ENCODE assay signal across 9 mouse cellular contexts in the genomic region with DNA sequence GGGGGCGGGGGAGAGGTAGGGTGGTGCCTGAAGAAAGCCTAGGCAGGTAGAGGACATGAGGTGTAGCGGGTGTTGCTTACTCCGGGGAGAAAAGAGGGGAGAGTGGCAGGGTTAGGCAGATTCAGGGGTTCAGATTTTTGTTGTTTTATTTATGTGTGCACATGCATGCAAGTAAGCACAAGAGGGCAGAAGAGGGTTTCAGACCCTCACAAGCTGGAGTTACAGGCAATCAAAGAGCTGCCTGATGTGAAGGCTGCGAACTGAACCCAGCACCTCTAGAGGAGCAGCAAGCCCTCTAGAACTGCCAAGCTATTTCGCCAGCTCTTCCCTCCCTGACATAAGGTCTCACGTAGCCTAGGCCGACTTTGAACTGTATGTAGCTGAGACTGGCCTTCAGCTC. TPM values are rescaled to one million over a fixed set of nuclear protein-coding genes. Genes with fewer than 3 reads are reported as not detected.
A peak's percentile ranks its signal among the peaks of the same experiment; 100 is the strongest.
DNase-seq lines count a peak whose midpoint lies in the region; ATAC-seq and TF ChIP-seq lines count a peak whose summit lies in the region.
"Had no signal": no experiment of that assay in that cellular context is flagged by ENCODE, and none has a peak within 500 bp of the region (broad histone marks: within the 10 kb centered on the region; RNA-seq: fewer than 3 reads in every experiment).

No protein-coding gene starts in this region.

- DNase-seq in heart, adult 18-20 months: no peak
- peak; percentile 20 for DNase-seq in thymus, postnatal 14 days
- DNase-seq in thymus, adult 18-20 months: no peak
- no peak for DNase-seq in right cerebral cortex, postnatal 36 days (ENCODE audit: low spot score in 2 of 2)
- no peak for DNase-seq in ovary, postnatal 10 days (ENCODE audit: low spot score)
- DNase-seq in forebrain, embryonic 11.5 days (ENCODE audit: low spot score): no peak

- peaks cover 9% of the 10 kb centered on the region; the same call in 1 of the 2 replicates for H3K4me1 ChIP-seq in heart, embryonic 11.5 days (ENCODE audit: control insufficient read depth, insufficient read depth, low read length)
- no peaks in the 10 kb centered on the region for H3K4me1 ChIP-seq in intestine, postnatal 0 days (replicated peaks; ENCODE audit: control insufficient read depth, insufficient read depth, low read length)
- peaks cover 6% of the 10 kb centered on the region for H3K4me1 ChIP-seq in forebrain, embryonic 11.5 days (replicated peaks; ENCODE audit: control insufficient read depth, insufficient read depth, low read length)

- TF ChIP-seq CTCF in intestine, postnatal 0 days (IDR thresholded peaks at IDR 0.05; ENCODE audit: low read depth): peak; percentile 53

- WGBS in heart, embryonic 11.5 days (ENCODE audit: insufficient replicate concordance): 52% methylated on average over 7 of the region's 7 CpGs
- 66% methylated on average over 7 of the region's 7 CpGs for WGBS in intestine, postnatal 0 days
- 37% methylated on average over 7 of the region's 7 CpGs for WGBS in forebrain, embryonic 11.5 days

- H3K9me3 ChIP-seq in heart, embryonic 11.5 days (replicated peaks; ENCODE audit: control insufficient read depth, low read length): no peaks in the 10 kb centered on the region
- H3K9me3 ChIP-seq in intestine, postnatal 0 days (ENCODE audit: control insufficient read depth): no peaks in the 10 kb centered on the region
- no peaks in the 10 kb centered on the region for H3K9me3 ChIP-seq in forebrain, embryonic 11.5 days (ENCODE audit: control insufficient read depth, low read length)

- H3K27ac ChIP-seq in heart, embryonic 11.5 days (ENCODE audit: low read depth, low read length): no peak overlapping the region
- no peak overlapping the region for H3K27ac ChIP-seq in intestine, postnatal 0 days (ENCODE audit: low read depth, low read length)
- no peak overlapping the region for H3K27ac ChIP-seq in forebrain, embryonic 11.5 days (ENCODE audit: low read depth, low read length)

- peaks cover 6% of the 10 kb centered on the region; the same call in 1 of the 2 replicates for H3K27me3 ChIP-seq in heart, embryonic 11.5 days (ENCODE audit: control insufficient read depth, insufficient read depth, low read length)
- no peaks in the 10 kb centered on the region for H3K27me3 ChIP-seq in intestine, postnatal 0 days (replicated peaks; ENCODE audit: control insufficient read depth, insufficient read depth, low read length)
- H3K27me3 ChIP-seq in forebrain, embryonic 11.5 days (ENCODE audit: control insufficient read depth, insufficient read depth, low read length): peaks cover 15% of the 10 kb centered on the region

- H3K36me3 ChIP-seq in heart, embryonic 11.5 days (ENCODE audit: control insufficient read depth, insufficient read depth, low read length): no peaks in the 10 kb centered on the region
- H3K36me3 ChIP-seq in intestine, postnatal 0 days (ENCODE audit: control insufficient read depth, insufficient read depth): no peaks in the 10 kb centered on the region; the same call in 1 of the 2 replicates
- no peaks in the 10 kb centered on the region for H3K36me3 ChIP-seq in forebrain, embryonic 11.5 days (ENCODE audit: control insufficient read depth, insufficient read depth, low read length)

- H3K9ac ChIP-seq in heart, embryonic 11.5 days (ENCODE audit: low read depth, low read length): no peak overlapping the region
- H3K9ac ChIP-seq in intestine, postnatal 0 days (ENCODE audit: low read depth, low read length): no peak overlapping the region
- no peak overlapping the region for H3K9ac ChIP-seq in forebrain, embryonic 11.5 days (ENCODE audit: low read length)

- H3K4me3 ChIP-seq in heart, embryonic 11.5 days (ENCODE audit: low read depth, low read length): 0 out of 2 replicates have a peak overlapping the region, but pooled peaks have one; percentile 60
- no peak overlapping the region for H3K4me3 ChIP-seq in intestine, postnatal 0 days (ENCODE audit: low read depth, low read length)
- no peak overlapping the region for H3K4me3 ChIP-seq in forebrain, embryonic 11.5 days (ENCODE audit: low read depth, low read length)

- peak overlapping the region; percentile 95; the same call in 1 of the 2 replicates for H3K4me2 ChIP-seq in heart, embryonic 11.5 days
- H3K4me2 ChIP-seq in intestine, postnatal 0 days (replicated peaks; ENCODE audit: low read depth): peak overlapping the region; percentile 89
- H3K4me2 ChIP-seq in forebrain, embryonic 11.5 days (ENCODE audit: low read depth, low read length, severe bottlenecking): no peak overlapping the region

- ATAC-seq in heart, embryonic 11.5 days (replicated peaks; ENCODE audit: insufficient number of reproducible peaks, low FRiP score, low TSS enrichment): no peak
- no peak for ATAC-seq in intestine, postnatal 0 days
- no peak for ATAC-seq in forebrain, embryonic 11.5 days (replicated peaks; ENCODE audit: low FRiP score)

RNA-seq across cellular contexts. Expression of a gene that starts 0.8 kb away (rescaled TPM):
- 7.7 and 8.5 TPM in 2 replicates for polyA plus RNA-seq in heart, embryonic 11.5 days (2014; fragmentation: Nextera tagmentation; extraction: Ambion mirVana)
- 10 to 100 TPM; 32.0 to 40.4 TPM for total RNA-seq in heart, adult 18-20 months (2021)
- 17.0 and 17.8 TPM in 2 replicates for polyA plus RNA-seq in intestine, postnatal 0 days (2015; fragmentation: Nextera tagmentation; extraction: Ambion mirVana)
- polyA plus RNA-seq in forebrain, embryonic 11.5 days (2014; fragmentation: Nextera tagmentation; extraction: Ambion mirVana): 3.9 and 5.3 TPM in 2 replicates

RNA-seq across cellular contexts. Expression of a gene that starts 29.8 kb away (rescaled TPM):
- 19.5 and 22.1 TPM in 2 replicates for polyA plus RNA-seq in heart, embryonic 11.5 days (2014; fragmentation: Nextera tagmentation; extraction: Ambion mirVana)
- 10 to 100 TPM; 21.1 to 21.3 TPM for total RNA-seq in heart, adult 18-20 months (2021)
- polyA plus RNA-seq in intestine, postnatal 0 days (2015; fragmentation: Nextera tagmentation; extraction: Ambion mirVana): 17.7 and 21.3 TPM in 2 replicates
- polyA plus RNA-seq in forebrain, embryonic 11.5 days (2014; fragmentation: Nextera tagmentation; extraction: Ambion mirVana): 29.1 and 35.8 TPM in 2 replicates

RNA-seq across cellular contexts. Expression of a gene that starts 30.6 kb away (rescaled TPM):
- polyA plus RNA-seq in heart, embryonic 11.5 days (2014; fragmentation: Nextera tagmentation; extraction: Ambion mirVana): not detected in 2 replicates
- total RNA-seq in heart, adult 18-20 months (2021): not detected
- not detected in 2 replicates for polyA plus RNA-seq in intestine, postnatal 0 days (2015; fragmentation: Nextera tagmentation; extraction: Ambion mirVana)
- polyA plus RNA-seq in forebrain, embryonic 11.5 days (2014; fragmentation: Nextera tagmentation; extraction: Ambion mirVana): not detected in 2 replicates
- polyA plus RNA-seq: kidney, embryonic 14.5 days had no signal

RNA-seq across cellular contexts. Expression of a gene that starts 41.1 kb away (rescaled TPM):
- 70.7 and 75.3 TPM in 2 replicates for polyA plus RNA-seq in heart, embryonic 11.5 days (2014; fragmentation: Nextera tagmentation; extraction: Ambion mirVana)
- total RNA-seq in heart, adult 18-20 months (2021): 10 to 100 TPM; 42.2 to 47.2 TPM
- polyA plus RNA-seq in intestine, postnatal 0 days (2015; fragmentation: Nextera tagmentation; extraction: Ambion mirVana): 35.0 and 36.3 TPM in 2 replicates
- 86.8 and 89.2 TPM in 2 replicates for polyA plus RNA-seq in forebrain, embryonic 11.5 days (2014; fragmentation: Nextera tagmentation; extraction: Ambion mirVana)

RNA-seq across cellular contexts. Expression of a gene that starts 41.1 kb away (rescaled TPM):
- polyA plus RNA-seq in heart, embryonic 11.5 days (2014; fragmentation: Nextera tagmentation; extraction: Ambion mirVana): 586 and 633 TPM in 2 replicates
- total RNA-seq in heart, adult 18-20 months (2021): 100 to 1,000 TPM; 613 to 618 TPM
- polyA plus RNA-seq in intestine, postnatal 0 days (2015; fragmentation: Nextera tagmentation; extraction: Ambion mirVana): 964 and 990 TPM in 2 replicates
- 729 and 755 TPM in 2 replicates for polyA plus RNA-seq in forebrain, embryonic 11.5 days (2014; fragmentation: Nextera tagmentation; extraction: Ambion mirVana)
